Mouse (Mus musculus) cerebral cortex, adult 2 months (tissue): ENCODE measurements around the gene Slc22a2.

ENCODE experiments used
- WGBS: fragments of 180-500 bp; shearing (Covaris S2); methylation state at CpG from one replicate; pipeline ENCODE4 v1.1.7; 2018; 5-methylcytosine and 5-hydroxymethylcytosine counted together

The Slc22a2 gene

DNA sequence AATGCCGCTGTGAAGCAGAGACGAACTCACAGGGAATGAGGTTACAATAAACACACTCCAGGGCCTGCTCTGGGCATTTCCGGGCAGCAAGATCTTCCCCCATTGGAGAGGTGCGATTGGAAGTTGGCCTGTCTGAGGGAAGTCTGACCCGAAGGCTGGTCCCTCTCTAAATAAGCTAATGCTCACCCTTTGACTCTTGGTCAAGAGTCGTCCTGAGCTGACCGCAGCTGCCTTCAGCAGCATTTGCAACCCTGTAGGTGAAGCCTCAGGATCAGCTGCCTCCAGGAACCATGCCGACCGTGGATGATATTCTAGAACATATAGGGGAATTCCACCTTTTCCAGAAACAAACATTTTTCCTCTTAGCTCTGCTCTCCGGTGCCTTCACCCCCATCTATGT is at the start of gene Slc22a2:
Gene Slc22a2, plus strand, starts transcription at position 142 of the 400 bp plus-strand sequence.
- 82% methylated on average over 10 of the region's 10 CpGs for WGBS

DNA sequence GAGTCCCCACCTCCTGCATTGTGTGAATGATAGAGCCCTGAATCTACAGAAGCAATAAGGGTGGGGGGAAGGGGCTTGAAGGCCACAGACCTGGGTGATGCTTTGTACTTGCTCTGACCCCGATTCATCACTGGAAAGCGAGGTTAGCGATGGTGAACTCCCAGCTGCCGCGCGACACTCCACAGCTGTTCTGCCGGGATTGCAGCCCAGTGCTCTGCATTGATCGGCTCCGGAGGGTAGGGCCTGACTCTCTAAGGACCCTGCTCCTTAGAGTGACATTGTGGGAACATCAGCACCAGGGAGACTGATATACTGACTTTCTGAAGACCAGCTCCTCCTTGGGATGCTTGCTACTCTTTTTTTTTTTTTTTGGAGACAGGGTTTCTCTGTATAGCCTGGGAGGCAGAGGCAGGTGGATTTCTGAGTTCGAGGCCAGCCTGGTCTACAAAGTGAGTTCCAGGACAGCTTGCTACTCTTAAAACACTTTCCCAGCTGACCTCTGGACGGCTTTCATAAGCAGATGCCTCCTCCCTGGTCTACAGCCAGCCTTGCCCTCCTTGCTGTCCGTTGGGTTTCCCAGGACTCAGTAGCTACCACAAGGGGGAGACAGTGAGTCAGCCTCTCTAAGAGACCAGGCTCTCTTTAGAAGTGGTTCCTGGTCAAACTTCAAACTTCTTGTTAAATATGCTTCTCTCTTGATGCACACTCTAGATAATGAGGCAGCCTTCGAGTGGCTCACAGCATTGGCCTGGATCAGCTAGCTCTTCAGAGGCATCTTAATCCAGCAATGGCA is 49.4 kb upstream of the Slc22a2 start:
- WGBS = 64% methylated on average over 13 of the region's 13 CpGs

DNA sequence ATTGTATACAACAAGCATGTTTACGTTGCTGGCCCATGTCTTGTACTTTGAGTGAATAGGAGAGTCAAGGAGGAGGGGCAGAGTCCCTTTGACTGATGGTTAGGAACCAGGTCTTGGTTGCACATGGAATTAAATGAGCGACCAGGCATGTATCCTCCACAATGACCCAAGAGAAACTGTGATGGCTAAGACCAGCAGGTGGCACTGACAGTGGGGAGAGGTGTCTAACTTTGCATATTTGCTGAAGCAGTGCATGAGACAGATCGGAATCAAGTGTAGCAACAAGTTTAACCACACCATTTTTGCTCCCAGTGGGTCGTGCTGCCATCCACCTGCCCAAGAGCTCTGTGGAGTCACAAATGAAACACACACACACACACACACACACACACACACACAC is 21.7 kb upstream of the Slc22a2 start:
- WGBS = 85% methylated on average over 4 of the region's 4 CpGs

GRCm38 (mm10) chr17:12564481-12565000 is 19.4 kb upstream of the Slc22a2 start:
- WGBS = 91% methylated on average over 6 of the region's 6 CpGs

- 89% methylated on average over 6 of the region's 6 CpGs for WGBS
These were observed 18.5 kb upstream of the Slc22a2 start for GRCm38 (mm10) chr17:12565443-12565842.

- WGBS = 78% methylated on average over 6 of the region's 6 CpGs
These were observed 12.6 kb upstream of the Slc22a2 start for GRCm38 (mm10) chr17:12571316-12571715.

DNA sequence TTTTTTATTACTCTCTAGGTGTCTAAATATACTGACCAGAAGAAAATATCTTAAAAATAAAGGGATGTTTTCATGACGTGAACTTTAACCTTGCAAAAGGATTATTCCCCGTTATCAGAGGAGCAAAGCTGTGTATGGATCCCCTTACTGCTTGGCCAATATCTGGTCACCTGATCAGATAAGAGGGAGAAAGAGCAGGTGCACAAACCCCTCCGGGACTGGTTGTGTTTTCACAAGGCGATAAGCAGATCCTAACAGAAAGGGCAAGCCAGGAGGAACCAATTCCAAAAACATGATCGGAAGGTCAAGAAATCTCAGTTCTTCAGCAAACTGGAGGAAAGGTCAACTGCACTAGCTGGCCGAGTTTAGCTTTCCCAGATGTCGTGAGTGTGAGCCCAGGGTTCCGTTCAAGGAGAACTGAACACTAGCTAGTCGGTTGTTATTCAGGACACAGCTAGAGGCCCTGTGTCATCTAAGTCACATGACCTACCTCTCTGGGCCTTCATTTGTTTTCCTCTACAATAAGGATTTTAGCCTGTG is 11.9 kb upstream of the Slc22a2 start:
- 78% methylated on average over 9 of the region's 9 CpGs for WGBS

DNA sequence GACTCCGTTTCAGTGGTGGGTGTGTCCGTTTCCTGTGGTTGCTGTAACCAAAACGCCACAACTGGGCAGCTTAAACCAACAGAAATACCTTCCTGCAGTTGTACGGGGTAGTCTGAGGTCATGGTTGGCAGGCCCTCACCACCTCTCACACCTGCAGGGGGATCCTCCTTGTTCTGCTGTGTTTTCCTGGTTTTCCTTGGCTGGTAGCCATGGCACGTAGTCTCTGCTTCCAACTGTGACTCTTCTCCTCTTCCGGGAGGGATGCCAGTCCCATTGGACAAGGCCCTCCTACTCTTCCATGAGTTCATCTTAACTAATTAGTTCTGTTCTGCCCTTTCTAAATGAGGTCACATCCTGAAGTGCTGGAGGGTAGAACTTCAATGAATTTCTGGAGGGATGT is 8.5 kb upstream of the Slc22a2 start:
- 69% methylated on average over 6 of the region's 6 CpGs for WGBS

DNA sequence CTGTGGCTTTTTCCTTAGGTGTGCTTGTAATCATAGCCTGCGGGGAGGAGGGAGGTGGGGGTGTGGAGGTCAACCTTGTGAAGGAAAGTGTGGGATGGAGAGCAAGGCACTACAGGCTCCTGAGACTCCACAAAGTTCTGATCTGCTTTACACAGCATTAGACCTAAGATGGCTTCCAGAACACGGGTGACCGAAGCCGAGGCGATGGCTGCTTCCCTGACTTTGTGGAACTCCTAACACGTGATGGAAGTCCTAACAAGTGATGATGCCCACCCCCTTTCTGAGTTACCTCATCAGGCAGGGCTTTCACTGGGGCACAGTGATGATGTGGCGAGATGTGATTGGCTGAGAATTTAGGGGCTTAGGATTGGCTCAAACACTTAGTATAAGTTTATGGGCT is 6.8 kb upstream of the Slc22a2 start:
- whole genome bisulfite sequencing = 94% methylated on average over 7 of the region's 7 CpGs

DNA sequence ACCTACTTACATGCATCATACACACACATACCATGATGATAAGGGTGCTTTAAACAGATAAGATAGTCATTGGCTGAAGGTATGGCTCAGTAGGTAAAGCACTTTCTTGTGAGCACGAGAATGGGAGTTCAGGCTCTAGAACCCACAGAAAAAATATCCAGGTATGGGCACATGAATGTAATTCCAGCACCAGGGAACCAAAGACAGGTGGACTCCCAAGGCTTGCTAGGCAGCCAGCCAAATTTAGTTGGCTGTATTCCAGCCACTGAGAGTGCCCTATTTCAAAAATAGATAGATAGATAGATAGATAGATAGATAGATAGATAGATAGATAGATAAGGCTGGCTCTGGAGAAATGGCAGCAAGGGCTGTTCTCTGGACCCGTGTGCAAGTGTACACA is 1.4 kb downstream of the Slc22a2 start:
- whole genome bisulfite sequencing = 90% methylated on average over 2 of the region's 2 CpGs

GRCm38 (mm10) chr17:12586966-12587365 is 3.0 kb downstream of the Slc22a2 start:
- 82% methylated on average over 11 of the region's 11 CpGs for WGBS

DNA sequence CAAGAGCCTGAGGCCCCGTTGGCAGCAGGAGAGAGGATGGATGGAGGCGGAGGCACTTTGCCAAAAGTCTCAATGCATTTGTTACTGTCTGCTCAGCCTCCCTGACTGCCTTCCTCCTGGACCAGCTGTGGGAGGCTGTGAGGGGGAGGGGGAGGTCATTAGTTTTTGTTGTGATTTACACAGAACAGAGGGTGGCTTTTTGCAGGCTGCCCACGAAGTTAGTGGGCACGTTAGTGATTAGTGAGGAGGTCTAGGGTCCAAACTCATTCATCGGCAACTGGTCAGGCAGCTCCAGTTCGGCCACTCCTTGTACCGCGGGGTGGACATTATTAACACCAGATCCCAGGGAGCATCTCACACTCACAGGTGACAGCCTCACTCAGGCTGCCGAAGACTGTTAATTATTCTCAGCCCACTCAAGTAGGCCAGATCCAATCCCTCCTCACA is 4.9 kb downstream of the Slc22a2 start:
- WGBS = 41% methylated on average over 9 of the region's 9 CpGs

DNA sequence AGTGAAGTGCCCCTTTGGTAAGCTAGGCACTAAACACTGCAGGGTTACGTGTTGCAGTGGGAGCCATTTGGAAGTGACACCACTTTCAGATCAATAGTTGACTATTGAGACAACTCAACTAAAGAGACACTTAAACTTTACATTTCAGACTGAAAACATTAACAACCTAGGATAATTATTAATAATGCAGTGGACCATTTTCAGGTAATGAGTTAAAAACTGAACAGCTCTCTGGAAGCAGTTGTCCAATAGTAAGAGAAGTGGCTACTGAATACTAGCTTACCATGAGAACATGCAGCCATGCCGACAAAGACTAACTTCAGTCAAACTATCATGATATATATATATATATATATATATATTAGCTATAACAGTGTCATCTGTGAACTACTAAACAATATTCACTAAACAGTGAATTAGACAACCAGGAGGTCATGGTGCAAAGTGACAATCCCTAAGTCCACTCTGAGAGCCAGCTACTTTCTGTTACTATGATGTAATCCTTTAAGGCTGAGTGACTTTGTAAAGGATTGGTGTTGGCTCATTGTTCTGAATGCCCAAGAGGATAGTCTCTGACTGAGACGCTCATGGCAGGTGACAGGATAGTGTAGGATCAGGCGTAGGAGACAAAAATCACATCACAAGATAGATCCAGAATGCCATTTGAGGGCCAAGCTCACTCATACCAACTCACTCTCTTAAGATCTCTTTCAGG is 7.1 kb downstream of the Slc22a2 start:
- WGBS = 85% methylated on average over 4 of the region's 4 CpGs

DNA sequence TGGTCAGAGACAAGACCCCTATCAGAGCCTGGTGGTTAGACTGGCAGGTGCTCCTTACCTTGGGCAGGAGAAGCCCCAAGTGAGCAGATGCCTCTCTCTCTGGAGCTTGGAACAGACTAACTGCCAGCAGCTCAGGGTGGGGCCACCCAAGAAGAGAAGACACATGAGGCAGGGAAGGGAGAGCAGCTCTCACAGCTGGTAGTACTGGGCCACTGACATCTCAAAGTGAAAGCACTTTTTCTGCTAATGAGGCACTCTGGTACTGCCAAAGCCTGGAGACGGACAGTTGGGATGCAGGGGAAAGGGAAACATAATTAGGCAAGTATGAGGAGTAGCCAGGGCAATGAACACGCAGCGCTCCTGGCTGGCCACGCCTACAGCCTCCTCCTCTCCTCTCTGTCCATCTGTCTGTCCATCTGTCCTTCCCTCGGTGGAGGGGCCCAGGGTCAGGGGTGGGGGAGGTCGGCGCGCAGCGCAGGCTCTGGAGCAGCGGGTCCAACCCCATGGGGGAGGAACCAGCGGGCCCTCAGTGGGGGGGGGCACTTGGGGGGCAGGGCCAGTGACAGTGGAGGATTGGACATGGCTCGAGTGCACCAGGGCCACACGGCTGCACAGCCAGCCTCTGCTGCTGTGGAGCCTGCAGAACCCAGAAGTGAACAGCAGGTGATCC is 12.0 kb downstream of the Slc22a2 start:
- WGBS = 67% methylated on average over 13 of the region's 13 CpGs

DNA sequence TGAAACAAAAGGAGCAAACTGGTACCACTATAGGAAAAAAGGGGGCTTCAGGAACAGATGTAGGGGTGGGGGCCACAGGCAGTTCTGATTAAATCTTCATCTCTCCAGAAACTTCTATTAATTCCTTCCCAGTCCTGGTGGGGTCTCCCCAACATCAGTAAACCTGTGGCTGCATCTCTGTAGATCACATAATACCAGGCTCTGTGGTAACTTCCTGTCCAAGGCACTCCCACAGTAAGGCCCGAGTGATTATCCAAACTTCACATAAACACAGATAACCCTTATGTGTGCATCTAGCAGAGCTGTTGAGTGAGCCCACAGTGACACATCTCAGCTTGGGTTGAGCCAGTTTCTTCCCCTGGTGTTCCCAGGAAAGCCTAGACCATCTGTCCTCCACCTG is 22.7 kb downstream of the Slc22a2 start:
- WGBS = 55% methylated on average over 1 of the region's 1 CpGs

GRCm38 (mm10) chr17:12614511-12615385 is 30.8 kb downstream of the Slc22a2 start:
- WGBS = 75% methylated on average over 15 of the region's 15 CpGs

DNA sequence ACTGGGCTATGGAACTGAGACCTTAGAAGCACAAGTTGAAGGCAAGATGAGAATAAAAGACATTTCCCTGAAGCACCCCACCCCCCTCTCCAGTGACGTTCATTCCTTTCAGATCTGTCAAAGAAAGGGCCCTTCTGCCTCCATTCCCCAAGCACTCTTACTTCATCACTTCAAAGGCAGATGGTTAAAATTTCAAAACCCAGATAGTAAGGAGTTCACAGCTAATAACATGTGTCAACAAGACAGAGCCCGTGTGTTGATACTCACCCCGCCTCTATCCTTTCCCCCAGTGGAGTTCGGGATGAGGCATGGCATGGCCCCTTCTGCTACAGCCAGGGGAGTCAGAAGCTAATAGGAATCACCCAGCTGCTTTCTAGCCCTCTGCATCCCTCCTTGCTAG is 31.5 kb downstream of the Slc22a2 start:
- 79% methylated on average over 4 of the region's 4 CpGs for WGBS

GRCm38 (mm10) chr17:12619641-12620040 is 35.7 kb downstream of the Slc22a2 start:
- 67% methylated on average over 2 of the region's 2 CpGs for WGBS

DNA sequence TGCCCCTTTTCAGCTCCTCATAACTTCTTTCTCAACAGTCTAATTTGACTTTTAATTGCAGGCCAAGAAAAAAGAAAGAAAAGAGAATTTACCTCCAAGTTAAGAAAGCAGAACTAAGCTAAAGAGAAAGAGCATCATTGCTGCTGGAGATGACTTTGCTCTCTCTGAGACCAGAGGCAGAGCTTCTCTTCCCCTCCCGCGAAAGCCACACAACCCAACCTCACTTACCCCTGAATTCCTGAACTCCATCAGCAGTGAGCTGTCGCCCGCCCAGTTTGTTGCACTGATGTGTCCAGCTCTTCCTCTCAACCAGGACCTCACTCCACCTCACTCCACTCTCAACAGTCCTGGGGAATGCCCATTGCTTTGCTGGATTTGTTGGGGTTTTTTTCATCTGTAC is 44.1 kb downstream of the Slc22a2 start:
- WGBS = 89% methylated on average over 4 of the region's 4 CpGs

GRCm38 (mm10) chr17:12630976-12631730 is 47.2 kb downstream of the Slc22a2 start:
- WGBS = 66% methylated on average over 6 of the region's 6 CpGs
